Mouse (Mus musculus) neural tube, embryonic 12.5 days (tissue): ENCODE results near the gene Twistnb. TPM values are rescaled to one million over a fixed set of nuclear protein-coding genes. Genes with fewer than 3 reads are reported as not detected.

Experiments
- ATAC-seq: fragments of 200-750 bp; cut with Nextera tagmentation; 2 replicates; pipeline ENCODE4 v1.8.0; 2017; ENCODE audit warnings: low read depth, mild to moderate bottlenecking, moderate TSS enrichment, moderate library complexity; ENCODE audit not compliant: low FRiP score
- H3K27ac ChIP-seq: fragments of 300-500 bp; sonication (generic); 2 replicates; pipeline ENCODE4 v1.5.1; 2016
- H3K27me3 ChIP-seq: fragments of 300-500 bp; sonication (generic); replicated peaks from 2 replicates; pipeline ENCODE4 v1.6.1; 2016; ENCODE audit warnings: mild to moderate bottlenecking
- H3K36me3 ChIP-seq: fragments of 300-500 bp; sonication (generic); 2 replicates; pipeline ENCODE4 v1.6.1; 2016; ENCODE audit warnings: mild to moderate bottlenecking
- H3K4me1 ChIP-seq: fragments of 300-500 bp; sonication (generic); 2 replicates; pipeline ENCODE4 v1.6.1; 2016
- H3K4me2 ChIP-seq: fragments of 300-500 bp; sonication (generic); replicated peaks from 2 replicates; pipeline ENCODE4 v1.6.1; 2016; ENCODE audit warnings: mild to moderate bottlenecking
- H3K4me3 ChIP-seq: fragments of 300-500 bp; sonication (generic); 2 replicates; pipeline ENCODE4 v1.5.1; 2016
- H3K9ac ChIP-seq: fragments of 300-500 bp; sonication (generic); 2 replicates; pipeline ENCODE4 v1.6.1; 2016; ENCODE audit warnings: mild to moderate bottlenecking
- H3K9me3 ChIP-seq: fragments of 300-500 bp; sonication (generic); 2 replicates; pipeline ENCODE4 v1.6.1; 2016; ENCODE audit warnings: mild to moderate bottlenecking
- WGBS: fragments of 180-500 bp; shearing (Covaris S2); methylation state at CpG from one replicate; pipeline ENCODE4 v1.1.7; 2016; 5-methylcytosine and 5-hydroxymethylcytosine counted together
- polyA plus RNA-seq: library from polyadenylated mRNA; unstranded; fragments of >200 nt; fragmentation: Nextera tagmentation; extraction: Ambion mirVana; gene quantifications from 2 replicates; pipeline ENCODE4 v1.2.1, GENCODE M21; 2016

Twistnb gene
- polyA plus RNA-seq, 1 experiment from 2014 or later, result 35.5 TPM

- Histone ChIP-seq H3K9me3 (no peaks in the 10 kb centered on the region), H3K4me2 (no peak overlapping the region), H3K36me3 (peaks cover 10% of the 10 kb centered on the region; the same call in 1 of the 2 replicates), H3K4me1 (peaks cover 6% of the 10 kb centered on the region), H3K27me3 (no peaks in the 10 kb centered on the region), H3K4me3 (no peak overlapping the region), H3K27ac (no peak overlapping the region), H3K9ac (no peak overlapping the region)
- 91% methylated on average over 9 of the region's 9 CpGs for WGBS
- no peak for ATAC-seq
Measured at GRCm38 (mm10) chr12:33433812-33434211, 4.4 kb downstream of the Twistnb start.

- ATAC-seq, result no peak
- Histone ChIP-seq H3K4me2 (no peak overlapping the region), H3K9ac (no peak overlapping the region), H3K27ac (no peak overlapping the region), H3K4me3 (no peak overlapping the region), H3K27me3 (no peaks in the 10 kb centered on the region), H3K36me3 (peaks cover 15% of the 10 kb centered on the region; the same call in 1 of the 2 replicates), H3K4me1 (peaks cover 6% of the 10 kb centered on the region), H3K9me3 (no peaks in the 10 kb centered on the region)
- WGBS, result 94% methylated on average over 4 of the region's 4 CpGs
Measured at GRCm38 (mm10) chr12:33434758-33435157, 5.3 kb downstream of the Twistnb start.

GRCm38 (mm10) chr12:33455418-33455817, 26.0 kb downstream of the Twistnb start:
- no peaks in the 10 kb centered on the region for H3K9me3 ChIP-seq
- H3K4me3 ChIP-seq, result no peak overlapping the region
- H3K27me3 ChIP-seq, result no peaks in the 10 kb centered on the region
- no peak overlapping the region for H3K27ac ChIP-seq
- no peak overlapping the region for H3K4me2 ChIP-seq
- no peak overlapping the region for H3K9ac ChIP-seq
- no peaks in the 10 kb centered on the region for H3K36me3 ChIP-seq
- 83% methylated on average over 7 of the region's 7 CpGs for WGBS
- H3K4me1 ChIP-seq, result no peaks in the 10 kb centered on the region
- no peak for ATAC-seq

GRCm38 (mm10) chr12:33456242-33456641, 26.8 kb downstream of the Twistnb start:
- ATAC-seq, result no peak
- Histone ChIP-seq H3K9ac (no peak overlapping the region), H3K27ac (no peak overlapping the region), H3K36me3 (no peaks in the 10 kb centered on the region), H3K4me3 (no peak overlapping the region), H3K4me2 (no peak overlapping the region), H3K27me3 (no peaks in the 10 kb centered on the region), H3K9me3 (no peaks in the 10 kb centered on the region), H3K4me1 (no peaks in the 10 kb centered on the region)
- WGBS, result 47% methylated on average over 5 of the region's 5 CpGs

GRCm38 (mm10) chr12:33480975-33481374, 51.5 kb downstream of the Twistnb start:
- H3K9ac ChIP-seq, result no peak overlapping the region
- H3K36me3 ChIP-seq, result no peaks in the 10 kb centered on the region
- 31% methylated on average over 5 of the region's 5 CpGs for WGBS
- H3K4me2 ChIP-seq, result no peak overlapping the region
- H3K27ac ChIP-seq, result no peak overlapping the region
- peak; percentile 75; the same call in 1 of the 2 replicates for ATAC-seq
- no peaks in the 10 kb centered on the region for H3K9me3 ChIP-seq
- no peaks in the 10 kb centered on the region for H3K27me3 ChIP-seq
- no peak overlapping the region for H3K4me3 ChIP-seq
- H3K4me1 ChIP-seq, result no peaks in the 10 kb centered on the region

GRCm38 (mm10) chr12:33482931-33483330, 53.5 kb downstream of the Twistnb start:
- ATAC-seq, result no peak
- H3K27ac ChIP-seq, result no peak overlapping the region
- no peak overlapping the region for H3K4me2 ChIP-seq
- no peaks in the 10 kb centered on the region for H3K9me3 ChIP-seq
- H3K27me3 ChIP-seq, result no peaks in the 10 kb centered on the region
- 87% methylated on average over 2 of the region's 2 CpGs for WGBS
- H3K9ac ChIP-seq, result no peak overlapping the region
- H3K4me3 ChIP-seq, result no peak overlapping the region
- no peaks in the 10 kb centered on the region for H3K36me3 ChIP-seq
- no peaks in the 10 kb centered on the region for H3K4me1 ChIP-seq

Other genes starting within 250 kb of the Twistnb start
- 0.61 and 1.1 TPM in 2 replicates for gene Efcab10, start 34.8 kb upstream of the Twistnb start, polyA plus RNA-seq